9 mouse cellular contexts compared by ENCODE assay signal in the genomic region with DNA sequence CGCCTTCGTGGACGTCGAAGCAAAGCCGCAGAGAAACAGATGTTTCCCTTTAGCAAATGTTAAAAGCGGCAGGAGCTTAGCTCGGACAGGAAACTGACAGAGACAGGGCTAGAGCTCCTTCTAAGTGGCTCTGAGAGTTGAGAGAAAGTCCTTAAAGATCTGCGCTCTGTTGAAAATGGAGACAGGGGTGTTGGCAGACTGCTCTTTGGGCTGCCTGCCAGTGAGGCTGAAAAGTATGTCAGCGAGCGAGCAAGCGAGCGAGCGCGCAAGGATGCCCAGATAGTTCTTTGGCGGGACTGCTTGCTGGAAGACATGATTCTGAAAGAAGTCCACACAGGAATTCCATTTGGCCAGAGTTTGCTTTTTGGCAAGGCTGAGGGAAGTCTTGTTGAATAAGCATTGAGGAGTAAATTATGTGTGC.
DNase-seq lines count a peak whose midpoint lies in the region; ATAC-seq and TF ChIP-seq lines count a peak whose summit lies in the region.
"Had no signal": no experiment of that assay in that cellular context is flagged by ENCODE, and none has a peak within 500 bp of the region (broad histone marks: within the 10 kb centered on the region; RNA-seq: fewer than 3 reads in every experiment).

No protein-coding gene starts in this region.

- TF ChIP-seq POLR2A in kidney, adult 2 months (IDR thresholded peaks at IDR 0.05; ENCODE audit: low read depth, low read length) = no peak

- H3K36me3 ChIP-seq in kidney, adult 2 months (ENCODE audit: control insufficient read depth, insufficient read depth, low read length) = no peaks in the 10 kb centered on the region
- H3K36me3 ChIP-seq in liver, embryonic 15.5 days (replicated peaks) = no peaks in the 10 kb centered on the region
- H3K36me3 ChIP-seq: G1E had no signal

- TF ChIP-seq CTCF in kidney, adult 2 months (conservative IDR thresholded peaks at IDR 0.05; ENCODE audit: insufficient read depth, insufficient read length, low read depth, low read length) = no peak

- no peaks in the 10 kb centered on the region for H3K9me3 ChIP-seq in liver, embryonic 15.5 days (replicated peaks)

- peak; percentile 95 for ATAC-seq in granulocyte monocyte progenitor cell, adult 5-6 weeks (replicated peaks; ENCODE audit: poor library complexity, severe bottlenecking)
- ATAC-seq in liver, embryonic 15.5 days (ENCODE audit: insufficient read depth) = no peak

- peak overlapping the region; percentile 18; the same call in 1 of the 2 replicates for H3K4me2 ChIP-seq in liver, embryonic 15.5 days

- H3K27me3 ChIP-seq in kidney, adult 2 months (replicated peaks; ENCODE audit: control insufficient read depth, insufficient read depth, low read length) = no peaks in the 10 kb centered on the region
- H3K27me3 ChIP-seq in liver, embryonic 15.5 days = no peaks in the 10 kb centered on the region

- H3K27ac ChIP-seq in kidney, adult 2 months (ENCODE audit: insufficient read depth, low read depth, low read length) = no peak overlapping the region
- H3K27ac ChIP-seq in liver, embryonic 15.5 days (replicated peaks) = no peak overlapping the region

- no peak overlapping the region for H3K9ac ChIP-seq in liver, embryonic 15.5 days

- DNase-seq in kidney, adult 2 months = peak; percentile 15
- DNase-seq in kidney, adult 8-10 months = no peak
- DNase-seq in cerebellum, postnatal 4 days (ENCODE audit: low spot score in 2 of 2) = peak; percentile 37 to 73
- peak; percentile 9 to 37 for DNase-seq in kidney, postnatal 36 days
- DNase-seq in right cerebral cortex, postnatal 36 days (ENCODE audit: low spot score in 2 of 2) = peak; percentile 35 to 50
- no peak for DNase-seq in spleen, adult 12 weeks (ENCODE audit: low spot score)

- H3K4me3 ChIP-seq in kidney, adult 2 months (ENCODE audit: insufficient read depth, low read depth, low read length) = peak overlapping the region; percentile 12; the same call in 1 of the 2 replicates
- no peak overlapping the region for H3K4me3 ChIP-seq in liver, embryonic 15.5 days (replicated peaks)

- 67% methylated on average over 15 of the region's 15 CpGs for WGBS in kidney, adult 2 months
- WGBS in liver, embryonic 15.5 days (ENCODE audit: insufficient replicate concordance) = 43% methylated on average over 15 of the region's 15 CpGs

- H3K4me1 ChIP-seq in kidney, adult 2 months (ENCODE audit: control insufficient read depth, insufficient read depth, low read length) = no peaks in the 10 kb centered on the region
- H3K4me1 ChIP-seq in liver, embryonic 15.5 days (replicated peaks) = no peaks in the 10 kb centered on the region

Comparison
In these comparisons a context has a peak if more than half of its experiments do, and no peak if none do; other contexts are left out.
1. DNase-seq: peak in kidney, adult 2 months (single experiment), cerebellum, postnatal 4 days (2 of 2), kidney, postnatal 36 days (2 of 2) and right cerebral cortex, postnatal 36 days (2 of 2); none in kidney, adult 8-10 months (0 of 2) and spleen, adult 12 weeks (single experiment).